Mouse (Mus musculus): ENCODE measurements around the gene Mrpl49. TPM values are rescaled to one million over a fixed set of nuclear protein-coding genes. Genes with fewer than 3 reads are reported as not detected.

The Mrpl49 gene
- 4.9 and 6.3 TPM in 2 replicates for polyA plus RNA-seq (2012)

DNA sequence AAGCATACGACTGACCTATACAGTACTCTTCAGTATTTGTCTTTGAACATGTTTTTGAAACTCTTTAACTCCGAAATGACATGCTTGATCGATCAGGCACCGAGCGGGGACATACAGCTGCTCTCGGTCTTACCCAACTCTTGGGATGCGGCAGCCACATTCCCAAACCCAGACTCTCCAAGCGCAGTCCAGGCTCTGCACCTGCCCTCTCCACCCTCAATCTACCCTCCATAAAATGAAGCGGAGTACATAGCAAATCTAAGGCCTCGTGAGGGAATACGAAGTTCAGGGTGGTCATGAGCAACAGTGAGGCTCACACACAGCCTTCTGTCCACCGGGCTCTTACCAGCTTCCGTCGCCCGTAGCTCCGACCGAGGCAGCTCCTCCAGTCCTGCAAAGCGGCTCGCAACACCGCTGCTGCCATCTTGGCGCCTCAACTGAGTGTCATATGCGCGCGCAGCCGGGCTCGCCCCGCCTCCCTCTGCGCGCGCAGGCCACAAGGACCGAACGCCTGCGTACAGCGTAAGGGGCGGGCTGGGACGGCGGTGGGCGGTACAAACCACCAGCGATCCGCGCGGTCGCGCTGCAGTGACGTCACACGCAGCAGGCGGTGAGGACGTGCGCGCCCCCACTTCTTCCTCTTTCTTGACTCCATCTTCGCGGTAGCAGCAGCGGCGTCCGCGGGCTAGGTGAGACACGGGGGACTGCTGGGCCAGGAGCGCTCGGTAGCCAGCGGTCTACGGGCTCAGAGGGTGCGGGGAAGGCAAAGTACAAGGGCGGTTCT, at the start of gene Mrpl49, which contains the start of gene Fau:
Gene Mrpl49 (minus strand): TSS at position 473 of the 784 bp plus-strand sequence.
Gene Fau (plus strand): TSS at position 532 of the 784 bp plus-strand sequence.
- Histone ChIP-seq H3K4me1 (ENCODE audit: control insufficient read depth) (peaks cover 56% of the 10 kb centered on the region), H3K36me3 (ENCODE audit: control insufficient read depth) (peaks cover 62% of the 10 kb centered on the region)

GRCm38 (mm10) chr19:6105586-6105985, 48.0 kb upstream of the Mrpl49 start, which contains the start of gene Naaladl1:
Gene Naaladl1, plus strand, starts transcription at chr19:6105782.
- TF ChIP-seq TAL1 (IDR thresholded peaks at IDR 0.05; ENCODE audit: low read length) (no peak), GATA1 (IDR thresholded peaks at IDR 0.05; ENCODE audit: low read length) (no peak)
- H3K27me3 ChIP-seq (ENCODE audit: control insufficient read depth) = no peaks in the 10 kb centered on the region
- no peak within 1 kb of the TSS for H3K4me3 ChIP-seq (replicated peaks)
- H3K36me3 ChIP-seq (ENCODE audit: control insufficient read depth) = peaks cover 13% of the 10 kb centered on the region
- peaks cover 42% of the 10 kb centered on the region for H3K4me1 ChIP-seq (ENCODE audit: control insufficient read depth)
- H3K9me3 ChIP-seq (ENCODE audit: control insufficient read depth, low read length) = no peaks in the 10 kb centered on the region

More for the DNA sequence above, at the start of gene Mrpl49, which contains the start of gene Fau:
- Histone ChIP-seq H3K27me3 (ENCODE audit: control insufficient read depth) (no peaks in the 10 kb centered on the region), H3K9me3 (ENCODE audit: control insufficient read depth, low read length) (no peaks in the 10 kb centered on the region), H3K4me3 (replicated peaks) (peak within 1 kb of the TSS; percentile 100)
- TF ChIP-seq GATA1 (IDR thresholded peaks at IDR 0.05; ENCODE audit: low read length) (no peak), TAL1 (IDR thresholded peaks at IDR 0.05; ENCODE audit: low read length) (no peak)

- Histone ChIP-seq H3K4me1 (ENCODE audit: control insufficient read depth) (peaks cover 49% of the 10 kb centered on the region), H3K36me3 (ENCODE audit: control insufficient read depth) (peaks cover 23% of the 10 kb centered on the region), H3K4me3 (replicated peaks) (no peak overlapping the region), H3K27me3 (ENCODE audit: control insufficient read depth) (no peaks in the 10 kb centered on the region), H3K9me3 (ENCODE audit: control insufficient read depth, low read length) (no peaks in the 10 kb centered on the region)
- TF ChIP-seq TAL1 (IDR thresholded peaks at IDR 0.05; ENCODE audit: low read length) = no peak
- no peak for TF ChIP-seq GATA1 (IDR thresholded peaks at IDR 0.05; ENCODE audit: low read length)
Measured at GRCm38 (mm10) chr19:6104476-6104875, 46.9 kb upstream of the Mrpl49 start.

GRCm38 (mm10) chr19:6102169-6102853, 44.7 kb upstream of the Mrpl49 start:
- H3K9me3 ChIP-seq (ENCODE audit: control insufficient read depth, low read length) = no peaks in the 10 kb centered on the region
- peaks cover 37% of the 10 kb centered on the region for H3K36me3 ChIP-seq (ENCODE audit: control insufficient read depth)
- peak overlapping the region; percentile 7 for H3K4me3 ChIP-seq (replicated peaks)
- no peaks in the 10 kb centered on the region for H3K27me3 ChIP-seq (ENCODE audit: control insufficient read depth)
- TF ChIP-seq GATA1 (IDR thresholded peaks at IDR 0.05; ENCODE audit: low read length) = no peak
- TF ChIP-seq TAL1 (IDR thresholded peaks at IDR 0.05; ENCODE audit: low read length) = no peak
- H3K4me1 ChIP-seq (ENCODE audit: control insufficient read depth) = peaks cover 51% of the 10 kb centered on the region

DNA sequence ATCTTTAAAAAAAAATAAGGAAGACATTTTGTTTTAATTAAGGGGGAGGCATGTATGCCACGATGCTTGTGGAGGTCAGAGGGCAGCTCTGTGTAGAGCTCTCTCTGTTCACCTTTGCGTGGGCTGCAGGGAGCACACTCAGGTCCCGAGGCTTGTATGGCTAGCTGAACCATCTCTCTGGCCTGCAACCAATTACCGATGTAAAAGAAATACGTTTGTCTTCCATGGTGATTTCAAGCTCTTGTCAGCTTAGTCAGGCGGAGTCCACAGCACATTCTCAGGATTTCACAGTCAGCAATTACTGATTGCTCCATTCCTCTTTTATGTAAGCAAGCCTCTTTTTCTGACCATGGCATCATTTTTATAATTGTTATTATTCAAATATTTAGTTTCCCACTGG, 43.6 kb upstream of the Mrpl49 start:
- H3K9me3 ChIP-seq (ENCODE audit: control insufficient read depth, low read length) = no peaks in the 10 kb centered on the region
- peaks cover 50% of the 10 kb centered on the region for H3K4me1 ChIP-seq (ENCODE audit: control insufficient read depth)
- no peak overlapping the region for H3K4me3 ChIP-seq (replicated peaks)
- TF ChIP-seq TAL1 (IDR thresholded peaks at IDR 0.05; ENCODE audit: low read length) = no peak
- TF ChIP-seq GATA1 (IDR thresholded peaks at IDR 0.05; ENCODE audit: low read length) = no peak
- no peaks in the 10 kb centered on the region for H3K27me3 ChIP-seq (ENCODE audit: control insufficient read depth)
- H3K36me3 ChIP-seq (ENCODE audit: control insufficient read depth) = peaks cover 47% of the 10 kb centered on the region

DNA sequence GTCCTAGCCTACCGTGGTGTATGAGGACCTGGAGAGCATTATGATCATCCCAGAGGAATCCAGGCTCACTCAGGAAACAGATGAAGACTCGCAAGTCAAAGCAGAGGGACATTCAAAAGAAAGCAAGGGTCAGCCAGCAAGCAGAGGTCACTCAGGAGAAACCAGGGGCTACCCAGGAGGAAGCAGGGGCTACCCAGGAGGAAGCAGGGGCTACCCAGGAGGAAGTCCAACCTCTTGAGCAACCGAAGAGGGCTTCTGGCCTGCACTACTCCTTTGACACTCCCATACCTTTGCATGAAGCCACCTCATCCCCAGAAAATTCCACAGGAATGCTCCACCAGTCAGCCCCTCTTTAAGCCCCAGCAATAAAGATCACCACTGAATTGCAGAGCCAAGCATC, 40.3 kb upstream of the Mrpl49 start:
- peaks cover 25% of the 10 kb centered on the region for H3K4me1 ChIP-seq (ENCODE audit: control insufficient read depth)
- no peaks in the 10 kb centered on the region for H3K27me3 ChIP-seq (ENCODE audit: control insufficient read depth)
- no peak overlapping the region for H3K4me3 ChIP-seq (replicated peaks)
- TF ChIP-seq TAL1 (IDR thresholded peaks at IDR 0.05; ENCODE audit: low read length) (no peak), GATA1 (IDR thresholded peaks at IDR 0.05; ENCODE audit: low read length) (no peak)
- H3K9me3 ChIP-seq (ENCODE audit: control insufficient read depth, low read length) = no peaks in the 10 kb centered on the region
- peaks cover 75% of the 10 kb centered on the region for H3K36me3 ChIP-seq (ENCODE audit: control insufficient read depth)

- H3K36me3 ChIP-seq (ENCODE audit: control insufficient read depth) = peaks cover 98% of the 10 kb centered on the region
- no peak for TF ChIP-seq TAL1 (IDR thresholded peaks at IDR 0.05; ENCODE audit: low read length)
- TF ChIP-seq GATA1 (IDR thresholded peaks at IDR 0.05; ENCODE audit: low read length) = no peak
- H3K4me1 ChIP-seq (ENCODE audit: control insufficient read depth) = peaks cover 18% of the 10 kb centered on the region
- no peaks in the 10 kb centered on the region for H3K27me3 ChIP-seq (ENCODE audit: control insufficient read depth)
- no peak within 1 kb of the TSS for H3K4me3 ChIP-seq (replicated peaks)
- no peaks in the 10 kb centered on the region for H3K9me3 ChIP-seq (ENCODE audit: control insufficient read depth, low read length)
Measured at GRCm38 (mm10) chr19:6094119-6094518, 36.5 kb upstream of the Mrpl49 start, which contains the start of gene AC131692.1. Gene AC131692.1, plus strand, starts transcription at chr19:6094419.

DNA sequence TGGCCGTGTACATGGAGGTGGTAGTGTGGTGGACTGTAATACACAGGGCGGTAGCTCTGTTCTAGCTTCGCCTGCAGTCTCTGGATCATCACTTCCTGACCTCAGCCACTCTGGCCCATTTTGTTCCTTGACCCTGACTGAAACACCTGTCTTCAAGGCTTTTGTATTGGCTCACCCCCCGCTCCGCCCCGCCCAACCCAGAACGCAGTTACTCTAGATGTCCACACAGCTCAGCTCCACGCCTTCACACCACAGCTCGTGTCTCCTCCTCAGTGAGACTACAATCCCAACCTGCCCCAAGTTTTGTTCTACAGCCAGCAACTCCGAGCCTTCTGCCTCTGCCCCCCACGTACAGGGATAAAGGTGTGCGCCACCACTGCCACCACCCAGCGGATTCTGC, 31.3 kb upstream of the Mrpl49 start:
- Histone ChIP-seq H3K4me1 (ENCODE audit: control insufficient read depth) (peaks cover 58% of the 10 kb centered on the region), H3K4me3 (replicated peaks) (no peak overlapping the region), H3K9me3 (ENCODE audit: control insufficient read depth, low read length) (no peaks in the 10 kb centered on the region), H3K36me3 (ENCODE audit: control insufficient read depth) (peaks cover 84% of the 10 kb centered on the region), H3K27me3 (ENCODE audit: control insufficient read depth) (no peaks in the 10 kb centered on the region)
- TF ChIP-seq GATA1 (IDR thresholded peaks at IDR 0.05; ENCODE audit: low read length) (no peak), TAL1 (IDR thresholded peaks at IDR 0.05; ENCODE audit: low read length) (no peak)

DNA sequence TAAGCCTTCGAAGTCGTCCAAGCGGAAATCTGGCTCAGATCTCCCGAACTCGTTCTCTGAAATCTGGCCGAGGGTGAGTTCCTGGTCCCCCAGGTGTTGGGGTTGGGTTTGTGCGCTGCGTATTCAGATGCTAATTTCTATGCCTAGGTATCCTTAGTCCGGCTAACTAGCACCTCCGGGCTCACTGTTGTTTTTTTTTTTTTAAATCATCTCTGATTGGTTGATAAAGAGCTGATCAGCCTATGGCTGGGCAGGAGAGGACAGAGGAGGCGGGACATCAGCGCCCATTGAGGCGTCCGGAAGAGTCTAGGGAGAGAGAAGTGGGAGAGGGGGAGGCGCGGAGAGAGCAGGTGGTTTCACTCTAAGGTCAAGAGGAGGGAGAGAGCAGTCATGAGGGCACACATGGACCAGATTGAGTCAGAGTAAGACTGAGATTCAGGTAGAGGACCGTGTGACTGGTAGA, 27.9 kb upstream of the Mrpl49 start:
- no peaks in the 10 kb centered on the region for H3K9me3 ChIP-seq (ENCODE audit: control insufficient read depth, low read length)
- H3K4me3 ChIP-seq (replicated peaks) = peak overlapping the region; percentile 76
- peaks cover 55% of the 10 kb centered on the region for H3K4me1 ChIP-seq (ENCODE audit: control insufficient read depth)
- TF ChIP-seq TAL1 (IDR thresholded peaks at IDR 0.05; ENCODE audit: low read length) (no peak), GATA1 (IDR thresholded peaks at IDR 0.05; ENCODE audit: low read length) (no peak)
- peaks cover 82% of the 10 kb centered on the region for H3K36me3 ChIP-seq (ENCODE audit: control insufficient read depth)
- no peaks in the 10 kb centered on the region for H3K27me3 ChIP-seq (ENCODE audit: control insufficient read depth)

Data from erythroblast, embryonic 14.5 days (primary cell).